Comparison of ENCODE assay signal across 10 mouse cellular contexts in genomic region chr8:70375212-70375859, GRCm38 (mm10). TPM values are rescaled to one million over a fixed set of nuclear protein-coding genes. Genes with fewer than 3 reads are reported as not detected.
DNase-seq lines count a peak whose midpoint lies in the region; ATAC-seq and TF ChIP-seq lines count a peak whose summit lies in the region.
"Had no signal": no experiment of that assay in that cellular context is flagged by ENCODE, and none has a peak within 500 bp of the region (broad histone marks: within the 10 kb centered on the region; RNA-seq: fewer than 3 reads in every experiment).

No protein-coding gene starts in this region.

- TF ChIP-seq CTCF in intestine, postnatal 0 days (IDR thresholded peaks at IDR 0.05; ENCODE audit: low read depth) = no peak

- H3K36me3 ChIP-seq in heart, embryonic 10.5 days = no peaks in the 10 kb centered on the region
- no peaks in the 10 kb centered on the region for H3K36me3 ChIP-seq in intestine, postnatal 0 days (ENCODE audit: control insufficient read depth, insufficient read depth)
- H3K36me3 ChIP-seq: G1E had no signal

- H3K9me3 ChIP-seq in heart, embryonic 10.5 days = no peaks in the 10 kb centered on the region
- H3K9me3 ChIP-seq in intestine, postnatal 0 days (ENCODE audit: control insufficient read depth) = no peaks in the 10 kb centered on the region

- peaks cover 44% of the 10 kb centered on the region for H3K4me1 ChIP-seq in heart, embryonic 10.5 days
- H3K4me1 ChIP-seq in intestine, postnatal 0 days (replicated peaks; ENCODE audit: control insufficient read depth, insufficient read depth, low read length) = 0 out of 2 replicates have a peak, but pooled peaks cover 3% of the 10 kb centered on the region

- H3K27ac ChIP-seq in heart, embryonic 10.5 days = no peak overlapping the region
- no peak overlapping the region for H3K27ac ChIP-seq in intestine, postnatal 0 days (ENCODE audit: low read depth, low read length)

- ATAC-seq in activated CD4-positive, CD25-positive, alpha-beta regulatory T cell, adult 4 months = peak; percentile 56
- ATAC-seq in intestine, postnatal 0 days = no peak; the same call in 1 of the 2 replicates
- peak; percentile 44 for ATAC-seq in monocyte, adult 5-6 weeks (replicated peaks; ENCODE audit: insufficient number of reproducible peaks, low FRiP score, low TSS enrichment, poor library complexity, severe bottlenecking)

- no peak for DNase-seq in heart, embryonic 10.5 days (ENCODE audit: low spot score)
- no peak for DNase-seq in heart, postnatal 4 days
- DNase-seq in right cerebral cortex, adult 18-20 months = no peak
- DNase-seq in layer of hippocampus, postnatal 10 days (ENCODE audit: low spot score in 2 of 2) = no peak
- DNase-seq in spleen, adult 12 weeks (ENCODE audit: low spot score) = no peak

- peak overlapping the region; percentile 64 for H3K4me2 ChIP-seq in intestine, postnatal 0 days (replicated peaks; ENCODE audit: low read depth)

- H3K4me3 ChIP-seq in heart, embryonic 10.5 days = peak overlapping the region; percentile 12; the same call in 1 of the 2 replicates
- peak overlapping the region; percentile 42 for H3K4me3 ChIP-seq in intestine, postnatal 0 days (ENCODE audit: low read depth, low read length)

- peaks cover 90% of the 10 kb centered on the region for H3K27me3 ChIP-seq in heart, embryonic 10.5 days (ENCODE audit: insufficient read depth, poor library complexity, severe bottlenecking)
- peaks cover 62% of the 10 kb centered on the region for H3K27me3 ChIP-seq in intestine, postnatal 0 days (replicated peaks; ENCODE audit: control insufficient read depth, insufficient read depth, low read length)

- WGBS in heart, embryonic 10.5 days = 8% methylated on average over 35 of the region's 35 CpGs
- 6% methylated on average over 35 of the region's 35 CpGs for WGBS in intestine, postnatal 0 days

- no peak overlapping the region for H3K9ac ChIP-seq in intestine, postnatal 0 days (ENCODE audit: low read depth, low read length)

RNA-seq across cellular contexts. Expression of gene Comp, which starts 2.0 kb away (rescaled TPM):
- polyA plus RNA-seq in heart, embryonic 10.5 days (2016; fragmentation: Nextera tagmentation; extraction: Ambion mirVana) = 0.43 and 1.2 TPM in 2 replicates
- total RNA-seq in heart, postnatal 4 days (2021) = 1 to 10 TPM; 2.5 to 2.6 TPM
- under 1 TPM in 1 of 2 experiments, not detected in 1; 0.95 TPM for polyA plus RNA-seq in activated CD4-positive, CD25-positive, alpha-beta regulatory T cell, adult 4 months (2017; shearing (Covaris generic))
- polyA plus RNA-seq in intestine, postnatal 0 days (2015; fragmentation: Nextera tagmentation; extraction: Ambion mirVana) = 0.25 and 0.41 TPM in 2 replicates
- total RNA-seq in monocyte, adult 5-6 weeks (2017) = 0.11 to 4.1 TPM (median 0.19 TPM) in 3 replicates
- under 1 TPM in 1 of 2 experiments, not detected in 1; 0.31 TPM for total RNA-seq in layer of hippocampus, postnatal 10 days (2021)
- total RNA-seq: G1E had no signal
- polyA plus RNA-seq: erythroblast, embryonic 14.5 days had no signal

RNA-seq across cellular contexts. Expression of gene Upf1, which starts 22.3 kb away (rescaled TPM):
- polyA plus RNA-seq in heart, embryonic 10.5 days (2016; fragmentation: Nextera tagmentation; extraction: Ambion mirVana) = 14.5 and 19.8 TPM in 2 replicates
- total RNA-seq in heart, postnatal 4 days (2021) = 10 to 100 TPM; 44.1 to 45.9 TPM
- 10 to 100 TPM; 12.1 to 15.3 TPM for polyA plus RNA-seq in activated CD4-positive, CD25-positive, alpha-beta regulatory T cell, adult 4 months (2017; shearing (Covaris generic))
- 9.7 and 10.1 TPM in 2 replicates for polyA plus RNA-seq in intestine, postnatal 0 days (2015; fragmentation: Nextera tagmentation; extraction: Ambion mirVana)
- 21.5 to 44.5 TPM (median 27.6 TPM) in 3 replicates for total RNA-seq in monocyte, adult 5-6 weeks (2017)
- 10 to 100 TPM; 50.8 to 51.0 TPM for total RNA-seq in layer of hippocampus, postnatal 10 days (2021)

RNA-seq across cellular contexts. Expression of gene Gdf1, which starts 45.7 kb away (rescaled TPM):
- polyA plus RNA-seq in heart, embryonic 10.5 days (2016; fragmentation: Nextera tagmentation; extraction: Ambion mirVana) = 1.9 and 4.2 TPM in 2 replicates
- total RNA-seq in heart, postnatal 4 days (2021) = under 1 TPM in 1 of 2 experiments, not detected in 1; 0.60 TPM
- polyA plus RNA-seq in activated CD4-positive, CD25-positive, alpha-beta regulatory T cell, adult 4 months (2017; shearing (Covaris generic)) = under 1 TPM in 1 of 2 experiments, not detected in 1; 0.79 TPM
- polyA plus RNA-seq in intestine, postnatal 0 days (2015; fragmentation: Nextera tagmentation; extraction: Ambion mirVana) = 0.38 TPM in 1 of 2 replicates, not detected in the other
- total RNA-seq in monocyte, adult 5-6 weeks (2017) = not detected in 3 replicates
- total RNA-seq in layer of hippocampus, postnatal 10 days (2021) = 10 to 100 TPM; 13.2 to 23.5 TPM
- total RNA-seq: G1E had no signal
- polyA plus RNA-seq: G1E had no signal

RNA-seq across cellular contexts. Expression of gene Cers1, which starts 59.8 kb away (rescaled TPM):
- polyA plus RNA-seq in heart, embryonic 10.5 days (2016; fragmentation: Nextera tagmentation; extraction: Ambion mirVana) = 1.4 TPM in 2 replicates
- total RNA-seq in heart, postnatal 4 days (2021) = under 1 TPM; 0.43 to 0.56 TPM
- not detected for polyA plus RNA-seq in activated CD4-positive, CD25-positive, alpha-beta regulatory T cell, adult 4 months (2017; shearing (Covaris generic))
- 1.3 and 1.7 TPM in 2 replicates for polyA plus RNA-seq in intestine, postnatal 0 days (2015; fragmentation: Nextera tagmentation; extraction: Ambion mirVana)
- not detected in 3 replicates for total RNA-seq in monocyte, adult 5-6 weeks (2017)
- total RNA-seq in layer of hippocampus, postnatal 10 days (2021) = 10 to 100 TPM; 94.6 to 99.0 TPM
- polyA plus RNA-seq: erythroblast, embryonic 14.5 days; G1E had no signal

Comparison
In these comparisons a context has a peak if more than half of its experiments do, and no peak if none do; other contexts are left out.
1. RNA of gene Gdf1, which starts 45.7 kb away (total RNA-seq): 13.2 to 23.5 TPM in layer of hippocampus, postnatal 10 days; 0.60 TPM in heart, postnatal 4 days and not detected in monocyte, adult 5-6 weeks; every median in the first group is over 4 times any median in the second.